Mouse (Mus musculus) midbrain, embryonic 16.5 days (tissue): Measurements from ENCODE around the gene Eps8l2. TPM values are rescaled to one million over a fixed set of nuclear protein-coding genes. Genes with fewer than 3 reads are reported as not detected.

ENCODE experiments used
- ATAC-seq: fragments of 200-750 bp; cut with Nextera tagmentation; 2 replicates; pipeline ENCODE4 v1.8.0; 2017; ENCODE audit warnings: moderate TSS enrichment
- H3K27ac ChIP-seq: fragments of 300-500 bp; sonication (generic); 2 replicates; pipeline ENCODE4 v1.5.1; 2014; ENCODE audit warnings: mild to moderate bottlenecking, low read length, mixed read lengths
- H3K27me3 ChIP-seq: fragments of 300-500 bp; sonication (generic); 2 replicates; pipeline ENCODE4 v1.6.1; 2014; ENCODE audit warnings: low read depth, low read length, mixed read lengths; ENCODE audit not compliant: control insufficient read depth, insufficient read depth
- H3K36me3 ChIP-seq: fragments of 300-500 bp; sonication (generic); 2 replicates; pipeline ENCODE4 v1.6.1; 2014; ENCODE audit warnings: mild to moderate bottlenecking, low read length, moderate library complexity, mixed read lengths; ENCODE audit not compliant: control insufficient read depth, insufficient read depth
- H3K4me1 ChIP-seq: fragments of 300-500 bp; sonication (generic); 2 replicates; pipeline ENCODE4 v1.6.1; 2014; ENCODE audit warnings: mild to moderate bottlenecking, low read length, mixed read lengths; ENCODE audit not compliant: control insufficient read depth, insufficient read depth
- H3K4me2 ChIP-seq: fragments of 300-500 bp; sonication (generic); 2 replicates; pipeline ENCODE4 v1.6.1; 2014; ENCODE audit warnings: mild to moderate bottlenecking, low read length, mixed read lengths
- H3K4me3 ChIP-seq: fragments of 300-500 bp; sonication (generic); 2 replicates; pipeline ENCODE4 v1.5.1; 2014; ENCODE audit warnings: low read depth, mild to moderate bottlenecking, low read length, moderate library complexity, mixed read lengths
- H3K9ac ChIP-seq: fragments of 300-500 bp; sonication (generic); 2 replicates; pipeline ENCODE4 v1.6.1; 2014; ENCODE audit warnings: low read depth, low read length, mixed read lengths
- H3K9me3 ChIP-seq: fragments of 300-500 bp; sonication (generic); replicated peaks from 2 replicates; pipeline ENCODE4 v1.6.1; 2014; ENCODE audit warnings: mild to moderate bottlenecking, low read length, mixed read lengths; ENCODE audit not compliant: control insufficient read depth, poor library complexity, severe bottlenecking
- WGBS: fragments of 180-500 bp; shearing (Covaris S2); extraction: QIAGEN DNeasy Blood & Tissue Kit; methylation state at CpG from one replicate; pipeline ENCODE4 v1.1.7; 2014; 5-methylcytosine and 5-hydroxymethylcytosine counted together
- polyA plus RNA-seq: library from polyadenylated mRNA; unstranded; fragments of >200 nt; fragmentation: Nextera tagmentation; extraction: Ambion mirVana; gene quantifications from 2 replicates; pipeline ENCODE4 v1.2.1, GENCODE M21; 2015

The Eps8l2 gene
- polyA plus RNA-seq, 1 experiment from 2014 or later, result 1.0 TPM

- ATAC-seq, result no peak
- H3K36me3 ChIP-seq, result peaks cover 37% of the 10 kb centered on the region
Observed at GRCm38 (mm10) chr7:141302702-141303268, 35.9 kb upstream of the Eps8l2 start.

DNA sequence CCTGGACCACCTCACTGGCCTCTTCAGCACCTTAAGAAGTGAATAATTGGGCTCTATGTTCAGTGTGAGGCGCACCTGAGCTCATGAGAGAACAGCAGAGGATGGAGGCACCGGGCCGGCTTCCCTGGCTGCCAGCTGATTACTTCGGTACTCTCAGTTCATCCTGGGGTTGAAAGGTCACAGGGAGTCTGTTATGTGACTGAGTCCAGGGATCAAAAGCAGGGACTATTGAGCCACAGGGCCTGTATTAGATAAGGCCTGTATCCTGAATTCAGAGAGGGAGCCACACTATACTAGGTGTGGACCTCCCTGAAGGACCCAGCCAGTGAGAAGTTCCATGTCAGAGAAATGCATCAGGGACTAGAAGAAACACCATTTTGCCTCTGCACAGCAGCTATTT, 34.1 kb upstream of the Eps8l2 start:
- H3K4me2 ChIP-seq, result no peak overlapping the region
- H3K27ac ChIP-seq, result no peak overlapping the region
- no peak for ATAC-seq
- no peaks in the 10 kb centered on the region for H3K27me3 ChIP-seq
- no peak overlapping the region for H3K9ac ChIP-seq
- H3K36me3 ChIP-seq, result peaks cover 47% of the 10 kb centered on the region
- no peak overlapping the region for H3K4me3 ChIP-seq
- 90% methylated on average over 4 of the region's 4 CpGs for WGBS
- no peaks in the 10 kb centered on the region for H3K9me3 ChIP-seq
- H3K4me1 ChIP-seq, result no peaks in the 10 kb centered on the region

More at GRCm38 (mm10) chr7:141302702-141303268, 35.9 kb upstream of the Eps8l2 start:
- Histone ChIP-seq H3K9me3 (no peaks in the 10 kb centered on the region), H3K4me2 (no peak overlapping the region), H3K27me3 (no peaks in the 10 kb centered on the region), H3K9ac (no peak overlapping the region), H3K27ac (no peak overlapping the region), H3K4me3 (no peak overlapping the region), H3K4me1 (no peaks in the 10 kb centered on the region)
- 84% methylated on average over 1 of the region's 1 CpGs for WGBS

- H3K4me3 ChIP-seq, result no peak overlapping the region
- no peak overlapping the region for H3K27ac ChIP-seq
- no peaks in the 10 kb centered on the region for H3K27me3 ChIP-seq
- H3K9ac ChIP-seq, result no peak overlapping the region
- H3K4me2 ChIP-seq, result no peak overlapping the region
- peaks cover 70% of the 10 kb centered on the region for H3K36me3 ChIP-seq
- H3K4me1 ChIP-seq, result no peaks in the 10 kb centered on the region
- H3K9me3 ChIP-seq, result no peaks in the 10 kb centered on the region
- 98% methylated on average over 2 of the region's 2 CpGs for WGBS
- no peak for ATAC-seq
Observed at GRCm38 (mm10) chr7:141314416-141314815, 24.3 kb upstream of the Eps8l2 start.

DNA sequence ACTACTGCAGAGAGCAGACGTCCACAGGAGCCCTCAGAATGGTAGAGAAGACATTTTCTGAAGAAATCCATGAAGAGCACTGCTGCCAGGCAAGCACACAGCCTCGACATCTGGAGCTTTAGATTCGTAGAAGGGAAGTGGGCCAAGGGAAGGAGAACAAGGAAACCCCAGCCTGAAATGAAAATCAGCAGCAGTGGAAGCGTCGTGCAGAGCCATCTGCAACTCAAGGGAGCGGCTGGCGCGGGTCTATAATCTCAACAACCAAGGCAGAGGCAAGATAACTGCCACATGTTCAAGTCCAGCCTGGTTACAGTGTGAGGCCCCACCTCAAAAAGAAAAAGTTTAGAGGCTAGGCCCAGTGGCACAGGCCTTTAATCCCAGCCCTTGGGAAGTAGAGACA, 23.6 kb upstream of the Eps8l2 start:
- no peaks in the 10 kb centered on the region for H3K4me1 ChIP-seq
- no peaks in the 10 kb centered on the region for H3K27me3 ChIP-seq
- H3K9me3 ChIP-seq, result no peaks in the 10 kb centered on the region
- no peak for ATAC-seq
- no peak overlapping the region for H3K4me2 ChIP-seq
- H3K9ac ChIP-seq, result no peak overlapping the region
- no peak overlapping the region for H3K4me3 ChIP-seq
- peaks cover 66% of the 10 kb centered on the region for H3K36me3 ChIP-seq
- WGBS, result 93% methylated on average over 8 of the region's 8 CpGs
- no peak overlapping the region for H3K27ac ChIP-seq

GRCm38 (mm10) chr7:141315974-141316373, 22.7 kb upstream of the Eps8l2 start:
- no peak overlapping the region for H3K27ac ChIP-seq
- no peak overlapping the region for H3K9ac ChIP-seq
- H3K27me3 ChIP-seq, result no peaks in the 10 kb centered on the region
- no peaks in the 10 kb centered on the region for H3K4me1 ChIP-seq
- no peak for ATAC-seq
- 81% methylated on average over 5 of the region's 5 CpGs for WGBS
- no peaks in the 10 kb centered on the region for H3K9me3 ChIP-seq
- peaks cover 69% of the 10 kb centered on the region for H3K36me3 ChIP-seq
- H3K4me2 ChIP-seq, result no peak overlapping the region
- no peak overlapping the region for H3K4me3 ChIP-seq

DNA sequence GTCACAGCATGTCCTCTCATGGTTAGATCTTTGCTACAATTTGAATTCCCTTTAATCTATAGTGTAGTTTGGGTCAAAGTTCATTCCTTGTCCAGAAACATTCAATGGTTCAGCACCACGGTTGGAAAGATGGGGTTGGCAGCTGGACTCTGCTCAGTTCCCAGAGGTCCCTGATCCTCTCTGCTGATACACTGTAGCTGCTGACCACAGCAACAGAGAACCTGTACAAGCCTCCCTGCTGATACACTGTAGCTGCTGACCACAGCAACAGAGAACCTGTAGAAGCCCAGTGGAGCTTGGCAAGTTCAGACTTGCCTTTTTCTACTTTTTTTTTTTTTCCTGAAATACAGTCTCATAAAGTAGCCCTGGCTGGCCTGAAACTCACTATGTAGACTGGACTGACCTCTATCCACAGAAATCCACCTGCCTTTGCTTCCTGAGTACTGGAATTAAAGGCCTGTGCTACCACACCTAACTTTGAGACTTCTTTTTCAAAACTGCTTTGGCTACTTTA, 21.0 kb upstream of the Eps8l2 start:
- H3K27ac ChIP-seq, result no peak overlapping the region
- H3K4me3 ChIP-seq, result no peak overlapping the region
- H3K4me1 ChIP-seq, result no peaks in the 10 kb centered on the region
- no peaks in the 10 kb centered on the region for H3K9me3 ChIP-seq
- no peak overlapping the region for H3K9ac ChIP-seq
- H3K36me3 ChIP-seq, result peaks cover 62% of the 10 kb centered on the region
- ATAC-seq, result no peak
- H3K27me3 ChIP-seq, result no peaks in the 10 kb centered on the region
- H3K4me2 ChIP-seq, result no peak overlapping the region
- WGBS, result 88% methylated on average over 1 of the region's 1 CpGs

DNA sequence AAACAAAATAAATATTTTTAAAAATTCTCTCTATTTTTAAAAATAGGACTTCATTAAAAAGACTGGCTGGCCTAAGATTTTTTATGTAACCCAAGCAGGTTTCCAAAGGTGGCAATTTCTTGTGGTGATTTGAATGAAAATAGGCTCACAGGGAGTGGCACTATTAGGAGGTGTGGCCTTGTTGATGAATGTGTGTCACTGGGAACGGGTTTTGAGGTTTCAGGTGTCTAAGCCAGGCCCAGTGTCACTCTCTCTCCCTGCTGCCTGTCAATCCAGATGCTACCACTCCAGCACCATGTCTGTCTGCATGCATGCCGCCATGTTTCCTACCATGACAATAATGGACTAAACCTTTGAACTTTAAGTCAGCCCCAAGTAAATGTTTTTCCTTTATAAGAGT, 19.2 kb upstream of the Eps8l2 start:
- H3K36me3 ChIP-seq, result peaks cover 53% of the 10 kb centered on the region
- peaks cover 3% of the 10 kb centered on the region for H3K4me1 ChIP-seq
- H3K9ac ChIP-seq, result no peak overlapping the region
- 79% methylated on average over 2 of the region's 2 CpGs for WGBS
- no peak overlapping the region for H3K4me3 ChIP-seq
- no peaks in the 10 kb centered on the region for H3K27me3 ChIP-seq
- no peak for ATAC-seq
- H3K9me3 ChIP-seq, result no peaks in the 10 kb centered on the region
- H3K4me2 ChIP-seq, result no peak overlapping the region
- H3K27ac ChIP-seq, result no peak overlapping the region

DNA sequence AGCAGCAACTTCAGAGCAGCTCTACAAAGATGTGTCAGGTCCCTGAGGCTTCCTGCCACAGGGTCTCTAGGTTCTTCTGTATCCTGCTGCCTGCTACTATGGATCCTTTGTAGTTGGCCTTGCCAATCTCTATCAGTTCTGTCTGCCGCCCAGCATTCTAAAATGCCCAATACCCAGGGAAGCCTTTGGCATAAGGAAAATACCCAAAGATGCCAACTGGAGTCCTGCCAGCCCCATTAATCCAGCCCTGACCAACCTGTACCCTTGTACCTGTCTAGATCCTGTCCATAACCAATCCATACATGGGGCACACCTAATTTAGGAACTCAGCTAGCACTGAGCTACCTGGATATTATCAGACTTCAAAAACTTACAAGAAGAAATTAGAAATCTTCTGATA, 14.0 kb upstream of the Eps8l2 start:
- no peaks in the 10 kb centered on the region for H3K9me3 ChIP-seq
- H3K27me3 ChIP-seq, result no peaks in the 10 kb centered on the region
- H3K9ac ChIP-seq, result no peak overlapping the region
- ATAC-seq, result no peak
- H3K4me1 ChIP-seq, result peaks cover 30% of the 10 kb centered on the region
- 91% methylated on average over 1 of the region's 1 CpGs for WGBS
- peaks cover 19% of the 10 kb centered on the region for H3K36me3 ChIP-seq
- H3K4me3 ChIP-seq, result no peak overlapping the region
- no peak overlapping the region for H3K27ac ChIP-seq
- H3K4me2 ChIP-seq, result peak overlapping the region; percentile 8; the same call in 1 of the 2 replicates

GRCm38 (mm10) chr7:141326546-141327446, 11.9 kb upstream of the Eps8l2 start:
- Histone ChIP-seq H3K36me3 (peaks cover 8% of the 10 kb centered on the region), H3K4me2 (peak overlapping the region; percentile 87), H3K27me3 (no peaks in the 10 kb centered on the region), H3K4me1 (peaks cover 30% of the 10 kb centered on the region), H3K9ac (peak overlapping the region; percentile 96), H3K27ac (peak overlapping the region; percentile 100), H3K9me3 (no peaks in the 10 kb centered on the region), H3K4me3 (peak overlapping the region; percentile 48)
- ATAC-seq, result peak; percentile 19
- 4% methylated on average over 29 of the region's 35 CpGs for WGBS
